Mouse (Mus musculus): ENCODE measurements around the gene Gk. TPM values are rescaled to one million over a fixed set of nuclear protein-coding genes. Genes with fewer than 3 reads are reported as not detected.
A peak's percentile ranks its signal among the peaks of the same experiment; 100 is the strongest.

Gk gene
- total RNA-seq (2021) = 1 to 10 TPM; 1.5 to 2.1 TPM
- long read RNA-seq, experiment 1, full-length matches to known transcripts = 4 of 5 reads
- long read RNA-seq, experiment 1, partial matches to known transcripts = 0 of 5 reads
- long read RNA-seq, experiment 1, other reads (novel, unspliced or antisense) = 1 of 5 reads
- long read RNA-seq, experiment 2, full-length matches to known transcripts = 2 of 3 reads
- long read RNA-seq, experiment 2, partial matches to known transcripts = 0 of 3 reads
- long read RNA-seq, experiment 2, other reads (novel, unspliced or antisense) = 1 of 3 reads

- intact Hi-C loops (cut with DNase I) = loop anchor here (2.0 kb wide), 1 partner anchor 204 kb away; no protein-coding TSS in a partner anchor
- DNase-seq = peak; percentile 98
- Histone ChIP-seq H3K4me3 (peak within 1 kb of the TSS; percentile 86), H3K27ac (peak within 1 kb of the TSS; percentile 93)
- no peak for TF ChIP-seq CTCF (IDR thresholded peaks at IDR 0.05)
Measured at GRCm38 (mm10) chrX:85776544-85777087, at the start of gene Gk. Gene Gk, minus strand, starts transcription at chrX:85776819.

- intact Hi-C loops (cut with DNase I) = no loop called here
- no peak for TF ChIP-seq CTCF (IDR thresholded peaks at IDR 0.05)
Measured at GRCm38 (mm10) chrX:85804706-85805376, 28.2 kb upstream of the Gk start.

GRCm38 (mm10) chrX:85803006-85803405, 26.4 kb upstream of the Gk start:
- intact Hi-C loops (cut with DNase I) = no loop called here
- DNase-seq = no peak
- no peak overlapping the region for H3K27ac ChIP-seq
- no peak for TF ChIP-seq CTCF (IDR thresholded peaks at IDR 0.05)
- H3K4me3 ChIP-seq = no peak overlapping the region

More at GRCm38 (mm10) chrX:85804706-85805376, 28.2 kb upstream of the Gk start:
- no peak overlapping the region for H3K4me3 ChIP-seq
- no peak for DNase-seq
- no peak overlapping the region for H3K27ac ChIP-seq

- Histone ChIP-seq H3K4me3 (no peak overlapping the region), H3K27ac (no peak overlapping the region)
- TF ChIP-seq CTCF (IDR thresholded peaks at IDR 0.05) = no peak
- no peak for DNase-seq
- intact Hi-C loops (cut with DNase I) = no loop called here
Measured at GRCm38 (mm10) chrX:85797449-85797848, 20.8 kb upstream of the Gk start.

- TF ChIP-seq CTCF (IDR thresholded peaks at IDR 0.05) = no peak
- Histone ChIP-seq H3K4me3 (no peak overlapping the region), H3K27ac (no peak overlapping the region)
- no peak for DNase-seq
- intact Hi-C loops (cut with DNase I) = no loop called here
Measured at GRCm38 (mm10) chrX:85778346-85778745, 1.7 kb upstream of the Gk start.

DNA sequence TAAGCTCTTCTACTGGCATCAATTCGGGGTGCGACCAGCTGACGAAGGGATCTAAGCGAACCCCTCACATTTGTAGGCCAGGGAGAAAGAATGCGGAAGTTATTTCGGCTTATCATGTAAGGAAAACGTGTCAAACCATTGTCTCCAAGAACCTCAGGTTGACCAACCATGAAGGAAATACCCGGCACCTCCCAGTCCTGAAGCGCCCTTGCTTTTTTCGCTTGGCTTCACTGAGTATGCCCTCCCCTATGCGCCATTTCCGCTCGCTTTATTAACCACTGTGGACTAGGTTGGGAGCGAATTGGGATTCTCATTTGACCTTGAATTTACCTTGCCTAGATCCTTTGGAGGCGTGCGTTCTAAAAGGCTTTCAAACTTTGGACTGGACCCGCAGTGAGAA, 522 bp upstream of the Gk start:
- TF ChIP-seq CTCF (IDR thresholded peaks at IDR 0.05) = no peak
- peak; percentile 34 for DNase-seq
- intact Hi-C loops (cut with DNase I) = loop anchor here (2.0 kb wide), 1 partner anchor 204 kb away; no protein-coding TSS in a partner anchor
- peak overlapping the region; percentile 93 for H3K27ac ChIP-seq
- peak overlapping the region; percentile 86 for H3K4me3 ChIP-seq

DNA sequence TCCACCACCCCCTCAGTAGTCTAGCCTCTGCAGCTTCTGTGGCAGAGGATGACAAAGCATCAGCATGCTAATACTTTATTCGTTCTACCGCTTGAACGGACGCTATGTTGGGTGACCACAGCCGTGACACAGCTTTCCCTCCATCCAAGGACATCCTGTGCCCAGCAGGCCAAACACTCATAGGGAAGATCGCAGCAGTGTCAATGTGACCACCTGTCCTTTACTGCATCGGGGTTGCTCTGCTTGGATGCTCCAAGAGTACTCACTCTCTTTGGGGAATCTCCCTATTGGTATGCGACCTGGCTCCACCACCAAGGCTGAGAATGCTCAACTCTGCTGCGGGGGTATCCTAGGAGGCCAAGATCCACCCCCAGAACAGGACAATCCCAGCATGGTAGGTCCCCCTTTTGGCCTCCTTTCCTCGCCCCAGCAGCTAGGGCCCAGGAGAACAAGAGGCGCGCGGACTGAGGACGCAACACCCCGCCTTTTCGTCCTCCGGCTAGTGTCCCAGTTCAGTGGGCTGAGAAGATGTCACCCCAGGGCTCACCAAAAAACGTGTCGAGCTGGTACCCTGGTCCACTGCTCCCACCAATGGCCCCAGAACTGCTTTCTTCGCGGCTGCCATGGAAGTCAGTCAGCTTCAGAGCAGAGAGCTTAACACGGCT, 608 bp downstream of the Gk start:
- no peak for TF ChIP-seq CTCF (IDR thresholded peaks at IDR 0.05)
- peak overlapping the region; percentile 86 for H3K4me3 ChIP-seq
- DNase-seq = no peak
- H3K27ac ChIP-seq = peak overlapping the region; percentile 81
- intact Hi-C loops (cut with DNase I) = loop anchor here (2.0 kb wide), 1 partner anchor 203 kb away; no protein-coding TSS in a partner anchor

- H3K4me3 ChIP-seq = no peak overlapping the region
- TF ChIP-seq CTCF (IDR thresholded peaks at IDR 0.05) = no peak
- no peak overlapping the region for H3K27ac ChIP-seq
- no peak for DNase-seq
- intact Hi-C loops (cut with DNase I) = no loop called here
Measured at GRCm38 (mm10) chrX:85771303-85771702, 5.3 kb downstream of the Gk start.

DNA sequence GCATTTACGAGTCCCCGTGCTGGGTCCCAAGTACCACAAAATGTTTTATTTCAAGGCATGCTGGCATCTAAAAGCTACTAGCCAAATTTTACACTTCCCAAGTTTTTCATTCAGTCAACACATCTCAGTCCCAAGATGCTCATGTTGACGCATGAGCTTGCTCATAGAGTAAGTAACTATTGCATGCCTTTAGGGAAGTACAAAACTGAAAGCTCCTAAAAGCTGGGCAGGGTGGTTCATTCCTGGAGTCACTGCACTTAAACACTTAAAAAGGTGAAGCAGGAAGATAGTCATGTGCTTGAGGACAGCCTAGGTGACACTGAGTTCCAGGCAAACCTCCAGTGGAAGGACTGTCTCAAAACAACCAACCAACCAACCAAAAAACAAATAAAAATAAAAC, 5.9 kb downstream of the Gk start:
- TF ChIP-seq CTCF (IDR thresholded peaks at IDR 0.05) = no peak
- no peak for DNase-seq
- Histone ChIP-seq H3K4me3 (no peak overlapping the region), H3K27ac (no peak overlapping the region)
- intact Hi-C loops (cut with DNase I) = no loop called here

DNA sequence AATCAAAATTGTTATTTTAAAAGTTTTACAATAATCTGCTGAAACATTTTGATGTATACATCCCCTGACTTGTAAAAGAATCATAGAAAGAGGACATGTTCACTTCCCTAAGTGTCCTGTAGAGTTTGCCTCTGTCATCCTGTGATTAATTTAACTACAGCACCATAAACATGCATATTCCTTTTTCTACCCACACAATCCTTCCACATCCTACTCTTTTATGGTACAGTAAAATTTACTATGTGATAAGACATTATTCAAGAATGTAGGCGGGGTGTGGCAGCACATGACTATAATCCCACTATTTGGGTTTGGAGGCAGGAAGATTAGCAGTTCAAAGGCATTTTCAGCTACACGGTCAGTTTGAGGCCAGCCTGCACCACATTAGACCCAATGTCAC, 8.0 kb downstream of the Gk start:
- no peak overlapping the region for H3K27ac ChIP-seq

DNA sequence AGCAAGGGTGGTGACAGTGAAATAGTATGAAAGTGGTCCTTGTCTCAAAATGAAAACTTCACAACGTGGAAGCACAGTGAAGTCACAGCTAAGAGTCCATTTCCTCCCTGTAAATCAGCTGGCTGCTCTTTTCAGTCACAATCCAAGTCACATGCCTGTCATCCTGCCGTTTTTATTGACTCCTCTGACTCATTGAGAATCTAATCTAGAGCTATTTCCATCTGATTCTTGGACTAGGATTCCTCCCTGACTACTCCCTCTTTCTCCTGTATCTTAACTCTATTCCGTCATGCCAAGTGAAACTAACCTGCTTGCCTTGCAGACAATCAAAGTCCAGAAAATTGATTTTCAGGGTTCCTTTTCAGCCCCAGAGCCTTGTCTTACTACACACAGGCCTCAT, 20.6 kb downstream of the Gk start:
- DNase-seq = no peak
- no peak for TF ChIP-seq CTCF (IDR thresholded peaks at IDR 0.05)
- H3K4me3 ChIP-seq = no peak overlapping the region
- intact Hi-C loops (cut with DNase I) = no loop called here
- H3K27ac ChIP-seq = no peak overlapping the region

More for the DNA sequence above, 8.0 kb downstream of the Gk start:
- no peak overlapping the region for H3K4me3 ChIP-seq
- no peak for DNase-seq
- no peak for TF ChIP-seq CTCF (IDR thresholded peaks at IDR 0.05)
- intact Hi-C loops (cut with DNase I) = no loop called here

GRCm38 (mm10) chrX:85743837-85744236, 32.8 kb downstream of the Gk start:
- no peak for DNase-seq
- intact Hi-C loops (cut with DNase I) = no loop called here

DNA sequence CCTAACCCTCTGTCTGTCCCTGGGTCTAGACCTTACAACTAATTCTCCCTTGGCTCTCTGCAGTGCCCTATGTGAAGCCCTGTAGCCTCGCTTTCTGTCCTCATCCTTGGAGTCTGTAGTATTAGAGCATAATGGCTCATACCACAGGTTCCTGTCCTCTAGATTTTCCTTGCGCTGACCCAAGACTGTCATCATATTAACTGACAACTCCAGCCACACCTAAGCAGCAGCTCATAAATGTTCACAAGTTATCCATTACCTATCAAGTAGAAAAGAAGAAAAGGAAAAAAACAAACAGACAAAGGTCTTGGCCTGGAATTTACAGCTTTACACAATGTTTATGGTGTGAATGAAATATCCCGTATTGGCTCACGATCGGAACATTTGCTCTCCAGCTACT, 43.4 kb downstream of the Gk start:
- no peak overlapping the region for H3K27ac ChIP-seq
- TF ChIP-seq CTCF (IDR thresholded peaks at IDR 0.05) = no peak

More at GRCm38 (mm10) chrX:85743837-85744236, 32.8 kb downstream of the Gk start:
- no peak overlapping the region for H3K27ac ChIP-seq
- no peak for TF ChIP-seq CTCF (IDR thresholded peaks at IDR 0.05)
- no peak overlapping the region for H3K4me3 ChIP-seq

More for the DNA sequence above, 43.4 kb downstream of the Gk start:
- no peak for DNase-seq
- no peak overlapping the region for H3K4me3 ChIP-seq
- intact Hi-C loops (cut with DNase I) = no loop called here

Data from gastrocnemius, adult 2 months (tissue).